Mouse (Mus musculus) MEL (cell line): ENCODE measurements around the gene Manba. TPM values are rescaled to one million over a fixed set of nuclear protein-coding genes. Genes with fewer than 3 reads are reported as not detected.

Experiments
- DNase-seq: peaks from one replicate; pipeline ENCODE4 v3.0.0; 2011; ENCODE audit warnings: low read depth, low spot score
- H3K27ac ChIP-seq: 2 replicates; pipeline ENCODE4 v1.5.1; 2012; ENCODE audit warnings: low read depth, mild to moderate bottlenecking, control low read depth, low read length, moderate library complexity; ENCODE audit not compliant: control insufficient read depth
- H3K27me3 ChIP-seq, 2 experiments: fragments of 150-350 bp in 1 of 2; sonication (generic) in 1 of 2; 2 replicates each; pipeline ENCODE4 v1.6.1; 2012; ENCODE audit warnings: low read length in 2 of 2, mild to moderate bottlenecking in 2 of 2, improper control_type of control experiment in 1 of 2, moderate library complexity in 1 of 2; ENCODE audit not compliant: insufficient read depth in 2 of 2, control insufficient read depth in 1 of 2
- H3K36me3 ChIP-seq, 2 experiments: 2 replicates each; pipeline ENCODE4 v1.6.1; 2012 to 2014; ENCODE audit warnings: low read length in 2 of 2, improper control_type of control experiment in 1 of 2, inconsistent platforms in 1 of 2, mild to moderate bottlenecking in 1 of 2; ENCODE audit not compliant: insufficient read depth in 2 of 2, control insufficient read depth in 1 of 2
- H3K4me1 ChIP-seq, 2 experiments: fragments of 150-350 bp in 1 of 2; sonication (generic) in 1 of 2; 2 replicates each; pipeline ENCODE4 v1.6.1; 2012; ENCODE audit warnings: low read length in 2 of 2, improper control_type of control experiment in 1 of 2, mild to moderate bottlenecking in 1 of 2; ENCODE audit not compliant: insufficient read depth in 2 of 2, control insufficient read depth in 1 of 2
- H3K4me3 ChIP-seq, 2 experiments: fragments of 150-350 bp in 1 of 2; sonication (generic) in 1 of 2; 2 replicates each; pipeline ENCODE4 v1.5.1; 2012; ENCODE audit warnings: low read depth in 2 of 2, low read length in 2 of 2, mild to moderate bottlenecking in 2 of 2, moderate library complexity in 2 of 2, control low read depth in 1 of 2, improper control_type of control experiment in 1 of 2; ENCODE audit not compliant: control insufficient read depth in 1 of 2, insufficient read depth in 1 of 2
- H3K79me2 ChIP-seq: 2 replicates; pipeline ENCODE4 v1.6.1; 2012; ENCODE audit warnings: mild to moderate bottlenecking, low read length, moderate library complexity; ENCODE audit not compliant: control insufficient read depth, poor library complexity, insufficient read depth
- H3K9ac ChIP-seq: 2 replicates; pipeline ENCODE4 v1.6.1; 2012; ENCODE audit warnings: low read depth, mild to moderate bottlenecking, control low read depth, low read length, moderate library complexity; ENCODE audit not compliant: control insufficient read depth, poor library complexity, severe bottlenecking
- H3K9me3 ChIP-seq: fragments of 150-350 bp; sonication (generic); replicated peaks from 2 replicates; pipeline ENCODE4 v1.6.1; 2012; ENCODE audit warnings: mild to moderate bottlenecking, low read length, improper control_type of control experiment, moderate library complexity; ENCODE audit not compliant: insufficient read depth
- BHLHE40 ChIP-seq: IDR thresholded peaks from 2 replicates; pipeline ENCODE4 v1.6.1; 2012; ENCODE audit warnings: low read depth, mild to moderate bottlenecking, inconsistent platforms, low read length, improper control_type of control experiment, borderline replicate concordance
- E2F4 ChIP-seq: IDR thresholded peaks from 2 replicates; pipeline ENCODE4 v1.6.1; 2011; ENCODE audit warnings: low read depth, low read length, improper control_type of control experiment, borderline replicate concordance
- ETS1 ChIP-seq: IDR thresholded peaks from 2 replicates; pipeline ENCODE4 v1.6.1; 2012; ENCODE audit warnings: low read depth, mild to moderate bottlenecking, inconsistent platforms, low read length, improper control_type of control experiment, moderate library complexity
- GATA1 ChIP-seq: IDR thresholded peaks from 2 replicates; pipeline ENCODE4 v1.6.1; 2011; ENCODE audit warnings: low read depth, low read length, improper control_type of control experiment
- JUND ChIP-seq: IDR thresholded peaks from 2 replicates; pipeline ENCODE4 v1.6.1; 2011; ENCODE audit warnings: low read depth, mild to moderate bottlenecking, improper control_type of control experiment, low read length
- MAFK ChIP-seq: IDR thresholded peaks from 2 replicates; pipeline ENCODE4 v1.6.1; 2011; ENCODE audit warnings: low read depth, mild to moderate bottlenecking, low read length, improper control_type of control experiment, borderline replicate concordance
- MXI1 ChIP-seq: IDR thresholded peaks from 2 replicates; pipeline ENCODE4 v1.6.1; 2011; ENCODE audit warnings: mild to moderate bottlenecking, low read depth, low read length, improper control_type of control experiment
- MYC ChIP-seq: IDR thresholded peaks from 2 replicates; pipeline ENCODE4 v1.6.1; 2011; ENCODE audit warnings: low read depth, mild to moderate bottlenecking, low read length, improper control_type of control experiment, moderate library complexity
- POLR2AphosphoS2 ChIP-seq: IDR thresholded peaks from 2 replicates; pipeline ENCODE4 v1.6.1; 2011; ENCODE audit warnings: low read length, improper control_type of control experiment
- POLR2AphosphoS5 ChIP-seq: IDR thresholded peaks from 2 replicates; pipeline ENCODE4 v1.6.1; 2012; ENCODE audit warnings: low read depth, borderline replicate concordance, mild to moderate bottlenecking, inconsistent platforms, low read length, moderate library complexity, mixed read lengths
- RCOR1 ChIP-seq: IDR thresholded peaks from 2 replicates; pipeline ENCODE4 v1.6.1; 2012; ENCODE audit warnings: low read depth, mild to moderate bottlenecking, inconsistent platforms, low read length, improper control_type of control experiment
- TBP ChIP-seq: IDR thresholded peaks from 2 replicates; pipeline ENCODE4 v1.8.0; 2011; ENCODE audit warnings: low read depth, low read length, improper control_type of control experiment
- TCF12 ChIP-seq: IDR thresholded peaks from 2 replicates; pipeline ENCODE4 v1.6.1; 2014; ENCODE audit warnings: low read depth, mild to moderate bottlenecking, inconsistent platforms, low read length, improper control_type of control experiment, moderate library complexity
- UBTF ChIP-seq: IDR thresholded peaks from 2 replicates; pipeline ENCODE4 v1.6.1; 2012; ENCODE audit warnings: low read depth, mild to moderate bottlenecking, inconsistent platforms, low read length, improper control_type of control experiment, moderate library complexity, borderline replicate concordance; ENCODE audit not compliant: insufficient read depth
- USF1 ChIP-seq: IDR thresholded peaks from 2 replicates; pipeline ENCODE4 v1.6.1; 2014; ENCODE audit warnings: low read depth, mild to moderate bottlenecking, inconsistent platforms, low read length, improper control_type of control experiment, moderate library complexity
- USF2 ChIP-seq, 2 experiments: IDR thresholded peaks; 2 replicates each; pipeline ENCODE4 v1.6.1; 2011 to 2012; ENCODE audit warnings: improper control_type of control experiment in 2 of 2, low read length in 2 of 2, borderline replicate concordance in 1 of 2, inconsistent platforms in 1 of 2, low read depth in 1 of 2, mild to moderate bottlenecking in 1 of 2; ENCODE audit not compliant: insufficient read depth in 1 of 2
- ZC3H11A ChIP-seq: IDR thresholded peaks from 2 replicates; pipeline ENCODE4 v1.6.1; 2012; ENCODE audit warnings: low read depth, mild to moderate bottlenecking, inconsistent platforms, low read length, improper control_type of control experiment
- ZNF384 ChIP-seq: IDR thresholded peaks from 2 replicates; pipeline ENCODE4 v1.6.1; 2012; ENCODE audit warnings: low read depth, mild to moderate bottlenecking, inconsistent platforms, low read length, improper control_type of control experiment
- polyA plus RNA-seq, 2 experiments: library from polyadenylated mRNA; stranded (reverse) in 1 of 2; unstranded in 1 of 2; fragments of >175 nt in 1 of 2; fragments of >200 nt in 1 of 2; gene quantifications; 2 replicates each; pipeline versions ENCODE4 v1.2.1 to v1.2.4; 2012; ENCODE audit warnings: low replicate concordance in 2 of 2, low read depth in 1 of 2; ENCODE audit not compliant: insufficient read length in 2 of 2, insufficient read depth in 1 of 2, missing spikeins in 1 of 2
- total RNA-seq: library from RNA; depleted of rRNA; stranded (reverse); fragments of 300-350 nt; gene quantifications from 2 replicates; pipeline ENCODE4 v1.2.3, GENCODE M21; 2012

The Manba gene
- total and polyA plus RNA-seq, 3 experiments, result 8.1 to 10.6 TPM; not detected in 1

GRCm38 (mm10) chr3:135607660-135608473 lies 122.5 kb downstream of the Manba start:
- TF ChIP-seq ZC3H11A (no peak), ZNF384 (no peak), MXI1 (no peak), GATA1 (no peak), E2F4 (no peak), MYC (no peak), RCOR1 (no peak), TCF12 (no peak), ETS1 (no peak), BHLHE40 (no peak), USF1 (no peak), POLR2AphosphoS5 (no peak), MAFK (no peak), TBP (no peak)
- DNase-seq, result no peak
- Histone ChIP-seq H3K9me3 (no peaks in the 10 kb centered on the region), H3K79me2 (no peaks in the 10 kb centered on the region), H3K27me3 (no peaks in the 10 kb centered on the region), H3K4me1 (peaks cover 0 to 6% of the 10 kb centered on the region in 2 experiments; a peak in 1 of 4 replicates), H3K36me3 (peaks cover 0 to 6% of the 10 kb centered on the region in 2 experiments; a peak in 1 of 4 replicates), H3K27ac (no peak overlapping the region), H3K4me3 (no peak overlapping the region), H3K9ac (no peak overlapping the region)

DNA sequence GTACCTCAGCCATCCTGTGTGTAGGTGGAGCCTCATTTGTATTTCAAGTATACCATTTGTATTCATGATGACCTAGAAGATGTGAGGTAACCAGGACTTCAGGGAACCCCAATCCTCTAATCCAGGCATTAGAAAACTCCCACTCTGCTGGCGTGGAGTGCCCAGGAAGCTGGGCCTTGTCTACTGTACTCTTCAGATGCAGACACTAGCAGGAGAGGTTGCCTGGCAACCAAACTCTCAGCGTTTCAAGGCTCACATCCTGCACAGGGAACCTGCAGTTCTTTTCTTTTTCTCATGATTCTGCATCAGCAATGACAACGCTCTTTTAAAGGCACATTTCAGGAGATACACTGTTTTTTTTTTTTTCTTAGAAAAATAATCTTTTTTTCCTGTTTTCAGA lies 124.8 kb downstream of the Manba start:
- Histone ChIP-seq H3K79me2 (no peaks in the 10 kb centered on the region), H3K9ac (no peak overlapping the region), H3K9me3 (no peaks in the 10 kb centered on the region), H3K4me1 (no peaks in the 10 kb centered on the region), H3K27ac (no peak overlapping the region), H3K36me3 (peaks cover 3 to 5% of the 10 kb centered on the region in 2 experiments; a peak in 2 of 4 replicates), H3K4me3 (no peak overlapping the region), H3K27me3 (no peaks in the 10 kb centered on the region)
- no peak for TF ChIP-seq JUND
- no peak for TF ChIP-seq MYC
- no peak for TF ChIP-seq UBTF
- TF ChIP-seq ZNF384, result no peak
- no peak for TF ChIP-seq USF2 (IDR thresholded peaks at IDR 0.05; ENCODE audit: borderline replicate concordance in 1 of 2, insufficient read depth in 1 of 2, low read depth in 1 of 2, low read length in 2 of 2)
- TF ChIP-seq ZC3H11A, result no peak
- no peak for TF ChIP-seq ETS1
- no peak for TF ChIP-seq GATA1
- TF ChIP-seq USF1, result no peak
- TF ChIP-seq TCF12, result no peak
- no peak for TF ChIP-seq RCOR1
- no peak for TF ChIP-seq TBP
- no peak for TF ChIP-seq POLR2AphosphoS2
- no peak for DNase-seq
